Mouse (Mus musculus): ENCODE results near the gene Lrrc36. TPM values are rescaled to one million over a fixed set of nuclear protein-coding genes. Genes with fewer than 3 reads are reported as not detected.

Lrrc36 gene
- polyA plus RNA-seq, 1 experiment from 2014 or later, result 0.17 TPM

Other genes starting within 250 kb of the Lrrc36 start
- 41.8 and 46.1 TPM in 2 replicates for gene Cbfb, start 242.9 kb upstream of the Lrrc36 start, polyA plus RNA-seq (2015; fragmentation: Nextera tagmentation; extraction: Ambion mirVana)
- 29.1 and 30.1 TPM in 2 replicates for gene D230025D16Rik, start 188.4 kb upstream of the Lrrc36 start, polyA plus RNA-seq (2015; fragmentation: Nextera tagmentation; extraction: Ambion mirVana)
- gene B3gnt9, start 158.4 kb upstream of the Lrrc36 start, polyA plus RNA-seq (2015; fragmentation: Nextera tagmentation; extraction: Ambion mirVana), result 21.4 and 21.6 TPM in 2 replicates
- 32.9 and 36.1 TPM in 2 replicates for gene Tradd, start 149.0 kb upstream of the Lrrc36 start, polyA plus RNA-seq (2015; fragmentation: Nextera tagmentation; extraction: Ambion mirVana)
- gene Fbxl8, start 148.9 kb upstream of the Lrrc36 start, polyA plus RNA-seq (2015; fragmentation: Nextera tagmentation; extraction: Ambion mirVana), result 3.4 and 4.7 TPM in 2 replicates
- not detected in 2 replicates for gene Hsf4, start 143.8 kb upstream of the Lrrc36 start, polyA plus RNA-seq (2015; fragmentation: Nextera tagmentation; extraction: Ambion mirVana)
- gene Nol3, start 137.4 kb upstream of the Lrrc36 start, polyA plus RNA-seq (2015; fragmentation: Nextera tagmentation; extraction: Ambion mirVana), result 1.3 and 2.3 TPM in 2 replicates
- 8.0 and 9.2 TPM in 2 replicates for gene 4931428F04Rik, start 123.7 kb upstream of the Lrrc36 start, polyA plus RNA-seq (2015; fragmentation: Nextera tagmentation; extraction: Ambion mirVana)
- gene Exoc3l, start 117.5 kb upstream of the Lrrc36 start, polyA plus RNA-seq (2015; fragmentation: Nextera tagmentation; extraction: Ambion mirVana), result 8.7 and 11.9 TPM in 2 replicates
- gene E2f4, start 115.9 kb upstream of the Lrrc36 start, polyA plus RNA-seq (2015; fragmentation: Nextera tagmentation; extraction: Ambion mirVana), result 72.0 and 74.0 TPM in 2 replicates
- 18.9 and 19.4 TPM in 2 replicates for gene Elmo3, start 108.0 kb upstream of the Lrrc36 start, polyA plus RNA-seq (2015; fragmentation: Nextera tagmentation; extraction: Ambion mirVana)
- 2.1 and 2.4 TPM in 2 replicates for gene Lrrc29, start 87.3 kb upstream of the Lrrc36 start, polyA plus RNA-seq (2015; fragmentation: Nextera tagmentation; extraction: Ambion mirVana)
- gene Tmem208, start 87.2 kb upstream of the Lrrc36 start, polyA plus RNA-seq (2015; fragmentation: Nextera tagmentation; extraction: Ambion mirVana), result 124 and 131 TPM in 2 replicates
- gene Fhod1, start 65.6 kb upstream of the Lrrc36 start, polyA plus RNA-seq (2015; fragmentation: Nextera tagmentation; extraction: Ambion mirVana), result 2.2 and 2.5 TPM in 2 replicates
- gene Slc9a5, start 64.7 kb upstream of the Lrrc36 start, polyA plus RNA-seq (2015; fragmentation: Nextera tagmentation; extraction: Ambion mirVana), result 1.5 and 1.7 TPM in 2 replicates
- 0.11 and 0.22 TPM in 2 replicates for gene Plekhg4, start 40.3 kb upstream of the Lrrc36 start, polyA plus RNA-seq (2015; fragmentation: Nextera tagmentation; extraction: Ambion mirVana)
- gene Kctd19, start 69 bp upstream of the Lrrc36 start, polyA plus RNA-seq (2015; fragmentation: Nextera tagmentation; extraction: Ambion mirVana), result not detected in 2 replicates
- 70.3 and 79.3 TPM in 2 replicates for gene Tppp3, start 58.0 kb downstream of the Lrrc36 start, polyA plus RNA-seq (2015; fragmentation: Nextera tagmentation; extraction: Ambion mirVana)
- 33.8 and 34.6 TPM in 2 replicates for gene Zdhhc1, start 83.3 kb downstream of the Lrrc36 start, polyA plus RNA-seq (2015; fragmentation: Nextera tagmentation; extraction: Ambion mirVana)
- gene Hsd11b2, start 105.2 kb downstream of the Lrrc36 start, polyA plus RNA-seq (2015; fragmentation: Nextera tagmentation; extraction: Ambion mirVana), result 2.5 and 2.8 TPM in 2 replicates
- 83.5 and 90.6 TPM in 2 replicates for gene Atp6v0d1, start 152.5 kb downstream of the Lrrc36 start, polyA plus RNA-seq (2015; fragmentation: Nextera tagmentation; extraction: Ambion mirVana)
- 21.9 and 23.3 TPM in 2 replicates for gene Ripor1, start 191.7 kb downstream of the Lrrc36 start, polyA plus RNA-seq (2015; fragmentation: Nextera tagmentation; extraction: Ambion mirVana)
- gene Ctcf, start 223.0 kb downstream of the Lrrc36 start, polyA plus RNA-seq (2015; fragmentation: Nextera tagmentation; extraction: Ambion mirVana), result 76.0 and 76.1 TPM in 2 replicates
- gene Agrp, start 223.8 kb downstream of the Lrrc36 start, polyA plus RNA-seq (2015; fragmentation: Nextera tagmentation; extraction: Ambion mirVana), result 0.81 and 0.99 TPM in 2 replicates